Mouse (Mus musculus) lung, embryonic 14.5 days (tissue): ENCODE results near the gene Ptges3. TPM values are rescaled to one million over a fixed set of nuclear protein-coding genes. Genes with fewer than 3 reads are reported as not detected.

Source experiments
- ATAC-seq: fragments of 200-750 bp; cut with Nextera tagmentation; 2 replicates; pipeline ENCODE4 v1.8.0; 2017; ENCODE audit warnings: mild to moderate bottlenecking, moderate TSS enrichment, moderate library complexity; ENCODE audit not compliant: insufficient read depth
- DNase-seq: peaks from one replicate; pipeline ENCODE4 v3.0.0-alpha.2; 2015
- H3K27ac ChIP-seq: fragments of 300-500 bp; sonication (generic); 2 replicates; pipeline ENCODE4 v1.5.1; 2014; ENCODE audit warnings: low read depth, mild to moderate bottlenecking, moderate library complexity
- H3K27me3 ChIP-seq: fragments of 300-500 bp; sonication (generic); 2 replicates; pipeline ENCODE4 v1.6.1; 2014; ENCODE audit warnings: low read length, control low read depth; ENCODE audit not compliant: insufficient read depth
- H3K36me3 ChIP-seq: fragments of 300-500 bp; sonication (generic); 2 replicates; pipeline ENCODE4 v1.6.1; 2014; ENCODE audit warnings: control low read depth; ENCODE audit not compliant: insufficient read depth
- H3K4me1 ChIP-seq: fragments of 300-500 bp; sonication (generic); 2 replicates; pipeline ENCODE4 v1.6.1; 2014; ENCODE audit warnings: antibody characterized with exemption, control low read depth; ENCODE audit not compliant: insufficient read depth
- H3K4me2 ChIP-seq: fragments of 300-500 bp; sonication (generic); 2 replicates; pipeline ENCODE4 v1.6.1; 2014; ENCODE audit warnings: mild to moderate bottlenecking
- H3K4me3 ChIP-seq: fragments of 300-500 bp; sonication (generic); 2 replicates; pipeline ENCODE4 v1.5.1; 2014; ENCODE audit warnings: low read depth, low read length
- H3K9ac ChIP-seq: fragments of 300-500 bp; sonication (generic); 2 replicates; pipeline ENCODE4 v1.6.1; 2014
- H3K9me3 ChIP-seq: fragments of 300-500 bp; sonication (generic); 2 replicates; pipeline ENCODE4 v1.6.1; 2016; ENCODE audit warnings: low read depth, low read length, control low read depth
- CTCF ChIP-seq: IDR thresholded peaks from 2 replicates; pipeline ENCODE4 v1.5.1; 2016; ENCODE audit warnings: antibody characterized with exemption, low read depth
- WGBS: fragments of 180-500 bp; shearing (Covaris S2); extraction: QIAGEN DNeasy Blood & Tissue Kit; methylation state at CpG from one replicate; pipeline ENCODE4 v1.1.7; 2014; 5-methylcytosine and 5-hydroxymethylcytosine counted together
- polyA plus RNA-seq: library from polyadenylated mRNA; unstranded; fragments of >200 nt; fragmentation: Nextera tagmentation; extraction: Ambion mirVana; gene quantifications from 2 replicates; pipeline ENCODE4 v1.2.1, GENCODE M21; 2014

The Ptges3 gene
- polyA plus RNA-seq, 1 experiment from 2014 or later: 548 TPM

DNA sequence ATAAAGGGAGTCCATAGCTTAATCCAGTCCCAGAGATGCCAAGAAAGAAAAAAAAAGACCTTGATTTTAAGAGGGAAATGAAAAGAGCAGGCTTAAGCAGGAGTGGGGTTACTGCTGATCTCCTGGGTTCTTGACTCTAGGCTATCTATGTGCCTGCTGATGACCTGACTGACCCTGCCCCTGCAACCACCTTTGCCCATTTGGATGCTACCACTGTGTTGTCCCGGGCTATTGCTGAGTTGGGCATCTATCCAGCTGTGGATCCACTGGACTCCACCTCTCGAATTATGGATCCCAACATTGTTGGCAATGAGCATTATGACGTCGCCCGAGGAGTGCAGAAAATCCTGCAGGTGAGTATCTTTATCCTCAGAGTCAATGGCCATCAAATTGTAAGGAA, 29.4 kb downstream of the Ptges3 start:
- Histone ChIP-seq H3K27ac (no peak overlapping the region), H3K27me3 (no peaks in the 10 kb centered on the region), H3K36me3 (peaks cover 67% of the 10 kb centered on the region), H3K4me2 (no peak overlapping the region), H3K9ac (no peak overlapping the region), H3K9me3 (no peaks in the 10 kb centered on the region), H3K4me1 (peaks cover 7% of the 10 kb centered on the region; the same call in 1 of the 2 replicates), H3K4me3 (no peak overlapping the region)
- 92% methylated on average over 5 of the region's 5 CpGs for WGBS
- DNase-seq: no peak
- no peak for TF ChIP-seq CTCF
- ATAC-seq: no peak

DNA sequence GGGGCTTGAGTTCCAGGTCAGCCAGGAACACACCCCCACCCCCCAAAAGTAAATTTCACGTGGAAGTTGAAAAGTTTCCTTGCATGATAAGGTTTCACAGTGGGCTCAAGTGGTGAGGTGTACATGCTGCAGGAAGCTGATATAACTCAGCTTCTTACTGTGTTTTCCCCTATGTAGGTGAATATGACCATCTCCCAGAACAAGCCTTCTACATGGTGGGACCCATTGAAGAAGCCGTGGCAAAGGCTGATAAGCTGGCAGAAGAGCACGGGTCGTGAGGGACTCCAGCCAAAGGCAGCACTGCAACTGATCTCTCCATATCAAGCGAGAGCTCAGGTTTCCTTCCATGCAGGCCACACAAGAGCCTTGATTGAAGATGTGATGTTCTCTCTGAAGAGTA, 31.1 kb downstream of the Ptges3 start:
- TF ChIP-seq CTCF: no peak
- H3K27ac ChIP-seq: no peak overlapping the region
- no peaks in the 10 kb centered on the region for H3K9me3 ChIP-seq
- no peak for ATAC-seq
- no peak overlapping the region for H3K9ac ChIP-seq
- H3K4me3 ChIP-seq: no peak overlapping the region
- DNase-seq: no peak
- peaks cover 60% of the 10 kb centered on the region for H3K36me3 ChIP-seq
- H3K4me1 ChIP-seq: peaks cover 19% of the 10 kb centered on the region; the same call in 1 of the 2 replicates
- H3K27me3 ChIP-seq: no peaks in the 10 kb centered on the region
- WGBS: 49% methylated on average over 5 of the region's 5 CpGs
- no peak overlapping the region for H3K4me2 ChIP-seq

- WGBS: 8% methylated on average over 14 of the region's 14 CpGs
- Histone ChIP-seq H3K4me2 (peak overlapping the region; percentile 96), H3K27ac (peak overlapping the region; percentile 91), H3K36me3 (peaks cover 50% of the 10 kb centered on the region), H3K27me3 (no peaks in the 10 kb centered on the region), H3K9ac (peak overlapping the region; percentile 64), H3K9me3 (no peaks in the 10 kb centered on the region), H3K4me1 (peaks cover 24% of the 10 kb centered on the region), H3K4me3 (peak overlapping the region; percentile 87)
- peak; percentile 83 for TF ChIP-seq CTCF
- DNase-seq (peak; percentile 96), ATAC-seq (peak; percentile 58)
Observed at GRCm38 (mm10) chr10:128090651-128091563, 32.2 kb downstream of the Ptges3 start.

DNA sequence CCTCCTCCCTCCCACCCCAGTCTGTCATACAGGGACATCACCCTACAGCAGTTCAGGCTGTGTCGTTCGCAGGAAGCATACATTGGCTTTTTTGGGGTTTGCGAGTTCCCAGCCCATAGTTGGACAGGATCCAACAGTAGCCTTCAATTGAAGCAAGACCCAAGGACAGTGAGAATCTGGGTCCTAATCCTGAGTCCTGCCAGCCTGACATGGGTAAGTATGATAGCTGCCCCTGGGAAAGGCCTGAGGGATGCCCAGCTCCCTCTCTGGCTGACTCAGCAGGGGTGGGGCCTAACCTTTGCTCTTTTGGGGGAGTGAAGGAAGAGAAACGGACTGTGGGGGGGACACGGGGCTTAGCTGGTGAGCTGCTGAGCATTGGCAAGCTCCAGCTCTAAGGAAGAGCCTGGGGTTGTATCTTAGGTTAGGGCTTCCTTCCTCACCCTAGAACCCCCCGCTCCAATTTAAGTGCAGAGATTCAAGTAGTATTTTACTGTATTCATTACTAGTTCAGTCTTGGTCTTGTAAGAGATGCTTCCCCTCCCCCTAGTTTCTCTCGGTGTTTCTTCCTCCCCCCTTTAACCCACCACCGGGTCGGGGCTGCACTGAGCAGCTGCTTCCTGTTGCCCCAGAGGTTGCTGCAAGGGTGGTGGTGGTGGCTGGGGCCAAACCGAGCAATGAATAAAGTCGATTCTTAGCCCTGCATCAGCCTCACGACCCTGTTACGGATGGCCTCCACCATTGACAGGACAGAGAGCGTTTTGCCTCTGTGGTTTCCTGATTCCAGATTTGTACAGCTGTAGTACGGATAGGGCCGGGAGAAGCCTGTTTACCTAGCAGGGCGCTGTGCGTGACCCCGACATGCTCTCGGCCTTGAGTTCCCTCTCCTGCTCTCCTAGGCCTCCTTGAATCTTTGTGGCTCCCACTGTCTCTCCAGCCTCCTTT, 33.1 kb downstream of the Ptges3 start, which contains the start of gene Baz2a:
Baz2a (plus strand) TSS at position 14 of the 942 bp plus-strand sequence.
- Histone ChIP-seq H3K4me3 (peak within 1 kb of the TSS; percentile 87), H3K36me3 (peaks cover 41% of the 10 kb centered on the region), H3K9me3 (no peaks in the 10 kb centered on the region), H3K27me3 (no peaks in the 10 kb centered on the region), H3K4me2 (peak within 1 kb of the TSS; percentile 96), H3K27ac (peak within 1 kb of the TSS; percentile 91), H3K4me1 (peaks cover 24% of the 10 kb centered on the region), H3K9ac (peak within 1 kb of the TSS; percentile 64)
- 1% methylated on average over 20 of the region's 20 CpGs for WGBS
- peak; percentile 75 for DNase-seq
- no peak for TF ChIP-seq CTCF
- peak; percentile 2; the same call in 1 of the 2 replicates for ATAC-seq

DNA sequence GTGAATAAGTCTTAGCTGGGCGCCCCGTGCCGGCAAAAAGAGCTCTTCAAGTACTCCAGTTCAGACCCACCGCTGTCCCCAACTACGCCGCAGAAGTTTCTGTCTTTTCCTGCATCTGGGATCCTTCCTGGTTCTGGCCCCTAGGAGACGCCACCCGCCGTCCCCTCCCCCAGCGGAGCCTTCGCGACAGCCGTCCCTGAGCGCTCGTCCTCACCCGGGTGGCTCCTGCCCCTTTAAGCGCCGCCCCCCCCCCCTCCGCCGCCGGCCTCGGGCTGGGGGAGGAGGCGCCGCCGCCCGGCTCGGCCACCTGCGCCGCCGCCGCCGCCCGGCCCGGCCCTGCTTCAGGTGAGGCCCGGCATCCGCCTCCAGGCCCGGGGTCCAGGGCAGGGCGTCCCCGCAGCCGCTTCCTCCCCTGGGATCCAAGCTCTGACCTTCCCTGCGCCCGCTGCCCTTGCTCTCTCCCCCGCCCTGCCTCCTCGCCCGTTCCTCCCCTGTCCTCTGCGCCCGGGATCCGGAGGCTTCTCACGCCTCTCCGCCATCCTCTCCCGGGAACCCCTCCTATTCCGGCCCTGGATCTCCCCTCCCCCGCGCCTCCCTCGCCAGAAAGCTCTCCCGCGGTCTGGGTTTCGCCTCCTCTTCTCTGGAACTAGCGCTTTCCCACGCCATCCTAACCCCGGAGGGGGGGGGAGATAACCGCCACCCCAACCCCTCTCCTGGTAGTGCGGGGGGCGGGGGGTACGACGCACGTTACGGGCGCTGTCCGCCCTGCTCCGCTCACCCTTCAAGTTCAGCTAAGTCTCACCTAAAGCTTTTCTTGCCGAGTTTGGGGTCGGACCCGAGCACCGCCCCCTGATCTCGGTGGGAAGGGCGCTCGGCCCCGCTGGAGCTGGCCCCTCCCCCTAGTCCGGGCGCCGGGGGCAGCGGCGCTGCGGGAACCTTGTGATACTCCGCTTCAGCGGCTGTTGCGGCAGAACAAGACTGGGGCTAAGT, 34.0 kb downstream of the Ptges3 start:
- Histone ChIP-seq H3K9ac (peak overlapping the region; percentile 64), H3K4me2 (peak overlapping the region; percentile 96), H3K36me3 (peaks cover 31% of the 10 kb centered on the region), H3K27me3 (no peaks in the 10 kb centered on the region), H3K27ac (peak overlapping the region; percentile 91), H3K4me1 (peaks cover 27% of the 10 kb centered on the region), H3K4me3 (peak overlapping the region; percentile 87), H3K9me3 (no peaks in the 10 kb centered on the region)
- under 1% methylated on average over 80 of the region's 88 CpGs for WGBS
- peak; percentile 60 for TF ChIP-seq CTCF
- peak; percentile 65 for ATAC-seq
- peak; percentile 90 for DNase-seq
